Comparison of ENCODE assay signal across 10 mouse cellular contexts in the genomic region with DNA sequence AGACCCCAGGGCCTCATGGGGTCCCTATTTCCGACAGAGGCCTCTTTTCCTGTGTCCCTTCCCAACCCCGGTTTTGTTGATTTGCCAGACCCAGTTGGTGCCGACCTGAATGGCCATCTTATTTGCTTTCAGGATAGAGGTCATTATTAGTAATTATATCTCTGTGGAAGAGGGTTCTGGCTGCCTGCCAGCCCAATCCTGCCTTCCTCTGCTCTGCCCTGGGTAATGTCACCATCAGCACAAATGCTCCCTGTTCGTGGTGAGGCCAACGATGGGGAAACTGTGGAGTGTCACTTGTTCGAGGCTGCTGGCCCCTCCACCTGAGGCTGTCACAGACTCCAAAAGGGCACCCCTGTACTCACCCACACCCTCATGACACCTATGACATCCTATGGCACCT.
A peak's percentile ranks its signal among the peaks of the same experiment; 100 is the strongest.
DNase-seq lines count a peak whose midpoint lies in the region; ATAC-seq and TF ChIP-seq lines count a peak whose summit lies in the region.
"Had no signal": no experiment of that assay in that cellular context is flagged by ENCODE, and none has a peak within 500 bp of the region (broad histone marks: within the 10 kb centered on the region; RNA-seq: fewer than 3 reads in every experiment).

No protein-coding gene starts in this region.

- DNase-seq in forebrain, embryonic 10.5 days (ENCODE audit: extremely low spot score, low spot score), result no peak
- peak; percentile 21 for DNase-seq in lung, embryonic 14.5 days
- DNase-seq in lung, postnatal 10 days, result no peak
- peak; percentile 70 for DNase-seq in cerebellum, postnatal 14 days
- DNase-seq in lung, postnatal 0 days (ENCODE audit: low spot score), result no peak
- DNase-seq: thymus, adult 2 months had no signal

- WGBS in forebrain, embryonic 10.5 days, result 67% methylated on average over 6 of the region's 6 CpGs
- WGBS in forebrain, embryonic 13.5 days, result 20% methylated on average over 6 of the region's 6 CpGs
- 25% methylated on average over 6 of the region's 6 CpGs for WGBS in lung, embryonic 14.5 days
- WGBS in limb, embryonic 13.5 days, result 27% methylated on average over 6 of the region's 6 CpGs
- WGBS in lung, postnatal 0 days, result 22% methylated on average over 6 of the region's 6 CpGs

- H3K27ac ChIP-seq in forebrain, embryonic 10.5 days, result 0 out of 2 replicates have a peak overlapping the region, but pooled peaks have one; percentile 30
- no peak overlapping the region for H3K27ac ChIP-seq in forebrain, embryonic 13.5 days
- no peak overlapping the region for H3K27ac ChIP-seq in lung, embryonic 14.5 days (ENCODE audit: low read depth)
- peak overlapping the region; percentile 39; the same call in 1 of the 2 replicates for H3K27ac ChIP-seq in limb, embryonic 13.5 days
- H3K27ac ChIP-seq in lung, postnatal 0 days (ENCODE audit: low read length), result no peak overlapping the region
- H3K27ac ChIP-seq: lung, embryonic 15.5 days had no signal

- H3K4me3 ChIP-seq in forebrain, embryonic 10.5 days, result no peak overlapping the region
- no peak overlapping the region for H3K4me3 ChIP-seq in forebrain, embryonic 13.5 days
- no peak overlapping the region for H3K4me3 ChIP-seq in lung, embryonic 14.5 days (ENCODE audit: low read depth, low read length)
- H3K4me3 ChIP-seq in limb, embryonic 13.5 days, result no peak overlapping the region
- no peak overlapping the region for H3K4me3 ChIP-seq in lung, postnatal 0 days (ENCODE audit: low read depth, low read length)
- H3K4me3 ChIP-seq: lung, embryonic 15.5 days had no signal

- no peak for ATAC-seq in forebrain, embryonic 13.5 days
- ATAC-seq in lung, embryonic 14.5 days (ENCODE audit: insufficient read depth), result no peak
- no peak for ATAC-seq in limb, embryonic 13.5 days (ENCODE audit: low FRiP score, low read depth)
- ATAC-seq in monocyte, adult 5-6 weeks (replicated peaks; ENCODE audit: insufficient number of reproducible peaks, low FRiP score, low TSS enrichment, poor library complexity, severe bottlenecking), result no peak
- no peak for ATAC-seq in lung, postnatal 0 days

- peaks cover 50% of the 10 kb centered on the region for H3K4me1 ChIP-seq in forebrain, embryonic 10.5 days
- H3K4me1 ChIP-seq in forebrain, embryonic 13.5 days, result peaks cover 32% of the 10 kb centered on the region
- H3K4me1 ChIP-seq in lung, embryonic 14.5 days (ENCODE audit: insufficient read depth), result no peaks in the 10 kb centered on the region
- peaks cover 45% of the 10 kb centered on the region for H3K4me1 ChIP-seq in limb, embryonic 13.5 days
- H3K4me1 ChIP-seq in lung, postnatal 0 days (ENCODE audit: insufficient read depth, low read depth, low read length), result no peaks in the 10 kb centered on the region
- H3K4me1 ChIP-seq: lung, embryonic 15.5 days had no signal

- H3K4me2 ChIP-seq in forebrain, embryonic 13.5 days, result no peak overlapping the region
- no peak overlapping the region for H3K4me2 ChIP-seq in lung, embryonic 14.5 days
- no peak overlapping the region for H3K4me2 ChIP-seq in limb, embryonic 13.5 days (replicated peaks)
- no peak overlapping the region for H3K4me2 ChIP-seq in lung, postnatal 0 days (replicated peaks; ENCODE audit: low read depth, low read length)
- H3K4me2 ChIP-seq: lung, embryonic 15.5 days had no signal

- no peak overlapping the region for H3K9ac ChIP-seq in forebrain, embryonic 13.5 days
- H3K9ac ChIP-seq in lung, embryonic 14.5 days, result no peak overlapping the region
- no peak overlapping the region for H3K9ac ChIP-seq in limb, embryonic 13.5 days
- no peak overlapping the region for H3K9ac ChIP-seq in lung, postnatal 0 days (replicated peaks; ENCODE audit: low read depth)
- H3K9ac ChIP-seq: lung, embryonic 15.5 days had no signal

- H3K36me3 ChIP-seq in forebrain, embryonic 10.5 days (replicated peaks), result no peaks in the 10 kb centered on the region
- H3K36me3 ChIP-seq in forebrain, embryonic 13.5 days (ENCODE audit: poor library complexity, severe bottlenecking), result no peaks in the 10 kb centered on the region
- no peaks in the 10 kb centered on the region for H3K36me3 ChIP-seq in lung, embryonic 14.5 days (ENCODE audit: insufficient read depth)
- no peaks in the 10 kb centered on the region for H3K36me3 ChIP-seq in limb, embryonic 13.5 days
- no peaks in the 10 kb centered on the region for H3K36me3 ChIP-seq in lung, postnatal 0 days (ENCODE audit: insufficient read depth, low read length)
- H3K36me3 ChIP-seq: lung, embryonic 15.5 days had no signal

- TF ChIP-seq CTCF in lung, embryonic 14.5 days (IDR thresholded peaks at IDR 0.05; ENCODE audit: low read depth), result no peak
- TF ChIP-seq CTCF in lung, postnatal 0 days (IDR thresholded peaks at IDR 0.05), result no peak

- no peaks in the 10 kb centered on the region for H3K27me3 ChIP-seq in forebrain, embryonic 10.5 days (ENCODE audit: poor library complexity, severe bottlenecking)
- no peaks in the 10 kb centered on the region for H3K27me3 ChIP-seq in forebrain, embryonic 13.5 days
- H3K27me3 ChIP-seq in lung, embryonic 14.5 days (ENCODE audit: insufficient read depth, low read length), result no peaks in the 10 kb centered on the region
- H3K27me3 ChIP-seq in limb, embryonic 13.5 days, result 0 out of 2 replicates have a peak, but pooled peaks cover 4% of the 10 kb centered on the region
- H3K27me3 ChIP-seq in lung, postnatal 0 days (replicated peaks; ENCODE audit: insufficient read depth, low read length), result no peaks in the 10 kb centered on the region
- H3K27me3 ChIP-seq: lung, embryonic 15.5 days had no signal

- no peaks in the 10 kb centered on the region for H3K9me3 ChIP-seq in forebrain, embryonic 10.5 days
- no peaks in the 10 kb centered on the region for H3K9me3 ChIP-seq in forebrain, embryonic 13.5 days (replicated peaks)
- H3K9me3 ChIP-seq in lung, embryonic 14.5 days (ENCODE audit: low read depth, low read length), result no peaks in the 10 kb centered on the region
- H3K9me3 ChIP-seq in limb, embryonic 13.5 days, result no peaks in the 10 kb centered on the region
- no peaks in the 10 kb centered on the region for H3K9me3 ChIP-seq in lung, postnatal 0 days (ENCODE audit: low read length)
- H3K9me3 ChIP-seq: lung, embryonic 15.5 days had no signal

- TF ChIP-seq EP300 in lung, postnatal 0 days (IDR thresholded peaks at IDR 0.05), result no peak

Comparison
In these comparisons a context has a peak if more than half of its experiments do, and no peak if none do; other contexts are left out.
1. DNase-seq: peak in lung, embryonic 14.5 days (single experiment) and cerebellum, postnatal 14 days (2 of 2); none in forebrain, embryonic 10.5 days (single experiment), lung, postnatal 10 days (single experiment) and lung, postnatal 0 days (single experiment).
2. H3K27ac ChIP-seq: peak in forebrain, embryonic 10.5 days (single experiment) and limb, embryonic 13.5 days (single experiment); none in forebrain, embryonic 13.5 days (single experiment), lung, embryonic 14.5 days (single experiment) and lung, postnatal 0 days (single experiment).